Mouse (Mus musculus) midbrain, embryonic 15.5 days (tissue): ENCODE data around the gene Kcng4. TPM values are rescaled to one million over a fixed set of nuclear protein-coding genes. Genes with fewer than 3 reads are reported as not detected.

Experiments
- ATAC-seq: fragments of 200-750 bp; cut with Nextera tagmentation; replicated peaks from 2 replicates; pipeline ENCODE4 v1.8.0; 2017; ENCODE audit warnings: moderate TSS enrichment
- H3K27ac ChIP-seq: fragments of 300-500 bp; sonication (generic); 2 replicates; pipeline ENCODE4 v1.5.1; 2015; ENCODE audit warnings: mild to moderate bottlenecking, inconsistent platforms
- H3K27me3 ChIP-seq: fragments of 300-500 bp; sonication (generic); replicated peaks from 2 replicates; pipeline ENCODE4 v1.6.1; 2015; ENCODE audit warnings: inconsistent platforms
- H3K36me3 ChIP-seq: fragments of 300-500 bp; sonication (generic); replicated peaks from 2 replicates; pipeline ENCODE4 v1.6.1; 2015; ENCODE audit warnings: inconsistent platforms
- H3K4me1 ChIP-seq: fragments of 300-500 bp; sonication (generic); 2 replicates; pipeline ENCODE4 v1.6.1; 2015; ENCODE audit warnings: inconsistent platforms
- H3K4me2 ChIP-seq: fragments of 300-500 bp; sonication (generic); 2 replicates; pipeline ENCODE4 v1.6.1; 2015; ENCODE audit warnings: inconsistent platforms, mild to moderate bottlenecking, moderate library complexity
- H3K4me3 ChIP-seq: fragments of 300-500 bp; sonication (generic); 2 replicates; pipeline ENCODE4 v1.5.1; 2015; ENCODE audit warnings: mild to moderate bottlenecking, inconsistent platforms
- H3K9ac ChIP-seq: fragments of 300-500 bp; sonication (generic); 2 replicates; pipeline ENCODE4 v1.6.1; 2015; ENCODE audit warnings: mild to moderate bottlenecking, inconsistent platforms
- H3K9me3 ChIP-seq: fragments of 300-500 bp; sonication (generic); 2 replicates; pipeline ENCODE4 v1.6.1; 2016; ENCODE audit warnings: inconsistent platforms
- WGBS: fragments of 180-500 bp; shearing (Covaris S2); methylation state at CpG from one replicate; pipeline ENCODE4 v1.1.7; 2015; ENCODE audit warnings: mixed read lengths; 5-methylcytosine and 5-hydroxymethylcytosine counted together
- polyA plus RNA-seq: library from polyadenylated mRNA; unstranded; fragments of >200 nt; fragmentation: Nextera tagmentation; extraction: Ambion mirVana; gene quantifications from 2 replicates; pipeline ENCODE4 v1.2.1, GENCODE M21; 2015

The Kcng4 gene
- polyA plus RNA-seq: 0.14 and 0.33 TPM in 2 replicates

- no peak within 1 kb of the TSS for H3K4me3 ChIP-seq
- no peaks in the 10 kb centered on the region for H3K36me3 ChIP-seq
- no peak within 1 kb of the TSS for H3K4me2 ChIP-seq
- H3K4me1 ChIP-seq: peaks cover 14% of the 10 kb centered on the region
- peak within 1 kb of the TSS; percentile 16; the same call in 1 of the 2 replicates for H3K9ac ChIP-seq
- ATAC-seq: no peak
- H3K9me3 ChIP-seq: no peaks in the 10 kb centered on the region
- H3K27me3 ChIP-seq: 0 out of 2 replicates have a peak, but pooled peaks cover 12% of the 10 kb centered on the region
- no peak within 1 kb of the TSS for H3K27ac ChIP-seq
- WGBS: 25% methylated on average over 6 of the region's 6 CpGs
These were observed at the start of gene Kcng4 for GRCm38 (mm10) chr8:119635378-119635777. Gene Kcng4, minus strand, starts transcription at chr8:119635680.

GRCm38 (mm10) chr8:119679184-119679583 lies 43.7 kb upstream of the Kcng4 start:
- Histone ChIP-seq H3K9me3 (no peaks in the 10 kb centered on the region), H3K27ac (no peak overlapping the region), H3K36me3 (no peaks in the 10 kb centered on the region), H3K4me3 (no peak overlapping the region), H3K9ac (no peak overlapping the region), H3K27me3 (no peaks in the 10 kb centered on the region), H3K4me1 (peaks cover 5% of the 10 kb centered on the region), H3K4me2 (no peak overlapping the region)
- no peak for ATAC-seq
- 71% methylated on average over 14 of the region's 14 CpGs for WGBS

- no peak for ATAC-seq
- WGBS: 13% methylated on average over 18 of the region's 18 CpGs
- Histone ChIP-seq H3K9me3 (no peaks in the 10 kb centered on the region), H3K27ac (no peak overlapping the region), H3K36me3 (no peaks in the 10 kb centered on the region), H3K9ac (no peak overlapping the region), H3K4me3 (no peak overlapping the region), H3K4me2 (peak overlapping the region; percentile 8; the same call in 1 of the 2 replicates), H3K4me1 (peaks cover 5% of the 10 kb centered on the region), H3K27me3 (no peaks in the 10 kb centered on the region)
These were observed 42.8 kb upstream of the Kcng4 start for GRCm38 (mm10) chr8:119678138-119678843.

DNA sequence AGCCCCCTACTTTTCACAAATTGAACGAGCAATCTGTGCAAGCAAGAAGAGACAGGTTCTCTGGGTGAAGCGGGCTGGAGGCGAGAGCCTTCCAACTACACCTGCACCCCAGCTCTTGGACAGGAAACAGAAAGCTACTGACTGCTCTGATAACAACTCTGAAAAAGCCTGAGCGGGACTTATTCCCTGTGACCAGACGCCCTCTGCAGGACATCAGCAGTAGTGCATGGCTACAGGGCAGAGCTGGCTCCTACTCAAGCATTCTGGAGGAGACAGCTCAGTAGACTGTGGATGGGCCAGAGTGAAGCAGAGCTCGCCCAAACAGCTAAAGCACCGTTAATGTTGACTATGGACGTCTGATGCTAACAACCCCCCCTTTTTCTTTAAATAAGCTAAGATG lies 40.9 kb upstream of the Kcng4 start:
- Histone ChIP-seq H3K27ac (no peak overlapping the region), H3K9me3 (no peaks in the 10 kb centered on the region), H3K36me3 (no peaks in the 10 kb centered on the region), H3K4me2 (no peak overlapping the region), H3K4me3 (no peak overlapping the region), H3K4me1 (peaks cover 5% of the 10 kb centered on the region), H3K27me3 (no peaks in the 10 kb centered on the region), H3K9ac (no peak overlapping the region)
- 29% methylated on average over 8 of the region's 8 CpGs for WGBS
- no peak for ATAC-seq

DNA sequence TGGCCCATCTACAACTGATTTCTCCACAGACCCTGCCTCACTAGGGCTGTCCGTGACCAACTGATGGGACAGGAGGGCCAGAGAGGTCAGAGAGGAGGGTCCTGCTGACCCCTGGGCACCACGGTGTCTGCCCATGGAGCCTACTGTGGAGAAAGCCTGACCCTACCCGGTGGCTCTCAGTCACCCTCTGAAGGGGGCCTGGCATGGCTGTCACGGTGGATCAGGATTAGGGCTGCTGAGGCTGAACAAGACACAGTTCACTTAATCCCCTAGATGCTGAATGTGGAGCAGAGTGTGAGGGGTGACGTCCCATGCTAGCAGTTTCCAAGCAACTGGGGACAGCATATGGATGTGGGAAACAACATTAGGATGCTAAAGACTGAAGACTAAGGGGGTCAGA lies 40.0 kb upstream of the Kcng4 start:
- Histone ChIP-seq H3K27me3 (no peaks in the 10 kb centered on the region), H3K4me3 (no peak overlapping the region), H3K4me1 (peaks cover 8% of the 10 kb centered on the region), H3K9ac (no peak overlapping the region), H3K9me3 (no peaks in the 10 kb centered on the region), H3K36me3 (no peaks in the 10 kb centered on the region), H3K27ac (no peak overlapping the region), H3K4me2 (no peak overlapping the region)
- 32% methylated on average over 5 of the region's 5 CpGs for WGBS
- ATAC-seq: peak; percentile 71

DNA sequence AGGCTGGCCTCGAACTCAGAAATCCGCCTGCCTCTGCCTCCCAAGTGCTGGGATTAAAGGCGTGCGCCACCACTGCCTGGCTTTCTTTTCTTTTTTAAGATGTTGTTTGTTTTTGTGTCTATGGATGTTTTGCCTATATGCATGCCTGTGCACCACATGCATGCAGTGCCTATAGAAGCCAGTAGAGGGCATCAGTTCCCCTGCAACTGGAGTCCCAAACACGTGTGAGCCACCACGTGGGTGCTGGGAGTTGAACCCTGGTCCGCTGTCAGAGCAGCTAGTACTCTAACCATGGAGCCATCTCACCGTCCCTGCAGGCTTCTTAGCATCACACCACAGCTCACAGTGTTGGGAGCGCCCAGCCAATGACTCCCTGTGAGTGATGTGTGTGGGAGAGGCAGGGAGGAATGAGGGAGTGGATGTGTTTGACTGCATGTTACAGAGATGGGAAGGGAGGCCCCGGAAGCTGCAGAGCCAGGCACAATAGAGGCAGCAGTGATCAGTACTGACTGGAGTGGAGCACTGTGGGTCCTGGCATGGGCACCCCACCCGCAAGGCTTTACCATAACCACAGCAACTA lies 38.6 kb upstream of the Kcng4 start:
- WGBS: 83% methylated on average over 11 of the region's 11 CpGs
- no peaks in the 10 kb centered on the region for H3K36me3 ChIP-seq
- no peaks in the 10 kb centered on the region for H3K27me3 ChIP-seq

DNA sequence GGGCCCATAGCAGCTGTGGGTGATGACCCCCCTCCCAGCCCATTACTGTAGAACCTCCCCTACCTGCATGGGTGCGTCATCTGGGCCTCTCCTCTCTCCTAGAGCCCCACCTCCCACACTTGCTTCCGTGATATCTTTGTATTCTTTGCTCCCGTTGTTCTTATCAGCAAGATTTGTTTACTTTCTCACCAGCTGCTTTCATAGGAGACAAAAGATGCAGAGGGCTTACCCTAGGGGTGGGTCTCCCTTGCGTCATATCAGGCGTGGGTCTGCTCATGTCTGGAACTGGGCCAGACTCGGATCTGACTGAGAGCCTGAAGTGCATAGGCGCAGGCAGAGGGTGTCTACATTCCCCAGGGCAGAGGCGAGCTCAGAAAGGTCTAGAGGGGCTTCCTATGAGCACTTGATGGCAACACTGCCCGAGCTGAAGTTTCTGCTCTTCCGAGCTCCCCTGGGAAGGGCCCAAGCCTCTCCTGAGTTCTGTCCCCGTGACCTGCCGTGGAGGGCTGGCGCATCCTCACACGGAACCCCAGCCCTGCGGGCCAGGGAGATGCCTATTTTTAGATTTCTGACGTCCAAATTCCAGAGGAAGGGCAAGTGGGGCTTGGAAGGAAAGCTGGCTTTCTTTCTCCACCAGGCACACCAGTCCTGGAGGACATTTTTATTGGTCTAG lies 35.1 kb upstream of the Kcng4 start:
- Histone ChIP-seq H3K27ac (no peak overlapping the region), H3K4me1 (peaks cover 9% of the 10 kb centered on the region), H3K36me3 (no peaks in the 10 kb centered on the region), H3K4me3 (no peak overlapping the region), H3K9ac (no peak overlapping the region), H3K4me2 (no peak overlapping the region), H3K9me3 (no peaks in the 10 kb centered on the region), H3K27me3 (no peaks in the 10 kb centered on the region)
- WGBS: 58% methylated on average over 16 of the region's 16 CpGs
- no peak for ATAC-seq

More for the DNA sequence above, 38.6 kb upstream of the Kcng4 start:
- Histone ChIP-seq H3K4me3 (no peak overlapping the region), H3K4me1 (peaks cover 8% of the 10 kb centered on the region), H3K9ac (no peak overlapping the region), H3K9me3 (no peaks in the 10 kb centered on the region), H3K4me2 (no peak overlapping the region), H3K27ac (no peak overlapping the region)
- no peak for ATAC-seq

GRCm38 (mm10) chr8:119669284-119669683 lies 33.8 kb upstream of the Kcng4 start:
- peaks cover 6% of the 10 kb centered on the region; the same call in 1 of the 2 replicates for H3K4me1 ChIP-seq
- H3K4me2 ChIP-seq: no peak overlapping the region
- WGBS: 61% methylated on average over 12 of the region's 12 CpGs
- H3K27me3 ChIP-seq: no peaks in the 10 kb centered on the region
- H3K4me3 ChIP-seq: no peak overlapping the region
- no peak for ATAC-seq
- H3K9ac ChIP-seq: no peak overlapping the region
- no peak overlapping the region for H3K27ac ChIP-seq
- no peaks in the 10 kb centered on the region for H3K9me3 ChIP-seq
- no peaks in the 10 kb centered on the region for H3K36me3 ChIP-seq

DNA sequence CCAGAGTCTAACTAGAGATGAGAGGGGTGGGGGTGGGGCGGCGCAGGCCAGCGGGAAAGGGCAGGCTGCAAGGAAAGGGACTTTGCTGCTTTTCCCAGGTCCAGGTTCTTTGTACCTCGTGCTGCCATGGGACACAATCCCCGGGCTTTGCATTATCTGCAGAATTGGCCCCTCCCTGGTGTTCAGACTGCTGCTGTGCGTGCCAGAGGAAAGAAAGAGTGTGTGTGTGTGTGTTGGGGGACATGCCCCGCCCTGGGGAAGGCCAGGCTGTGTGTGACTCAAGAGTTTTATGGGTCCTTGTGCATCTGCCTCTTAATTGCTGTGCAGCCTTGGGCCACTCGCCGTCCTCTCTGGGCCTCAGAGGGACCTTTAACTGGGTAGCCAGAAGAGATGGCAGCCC lies 33.0 kb upstream of the Kcng4 start:
- H3K9me3 ChIP-seq: no peaks in the 10 kb centered on the region
- WGBS: 52% methylated on average over 9 of the region's 9 CpGs
- ATAC-seq: no peak
- no peak overlapping the region for H3K4me3 ChIP-seq
- H3K36me3 ChIP-seq: no peaks in the 10 kb centered on the region
- no peaks in the 10 kb centered on the region for H3K27me3 ChIP-seq
- peaks cover 6% of the 10 kb centered on the region; the same call in 1 of the 2 replicates for H3K4me1 ChIP-seq
- H3K9ac ChIP-seq: no peak overlapping the region
- no peak overlapping the region for H3K27ac ChIP-seq
- no peak overlapping the region for H3K4me2 ChIP-seq

- Histone ChIP-seq H3K27me3 (no peaks in the 10 kb centered on the region), H3K4me1 (peaks cover 6% of the 10 kb centered on the region; the same call in 1 of the 2 replicates), H3K36me3 (no peaks in the 10 kb centered on the region), H3K4me2 (no peak within 1 kb of the TSS), H3K27ac (no peak within 1 kb of the TSS), H3K4me3 (no peak within 1 kb of the TSS), H3K9ac (no peak within 1 kb of the TSS), H3K9me3 (no peaks in the 10 kb centered on the region)
- WGBS: 19% methylated on average over 14 of the region's 14 CpGs
- ATAC-seq: no peak
These were observed 30.9 kb upstream of the Kcng4 start, which contains the start of gene Wfdc1 for GRCm38 (mm10) chr8:119666219-119666951. Gene Wfdc1, plus strand, starts transcription at chr8:119666365.

DNA sequence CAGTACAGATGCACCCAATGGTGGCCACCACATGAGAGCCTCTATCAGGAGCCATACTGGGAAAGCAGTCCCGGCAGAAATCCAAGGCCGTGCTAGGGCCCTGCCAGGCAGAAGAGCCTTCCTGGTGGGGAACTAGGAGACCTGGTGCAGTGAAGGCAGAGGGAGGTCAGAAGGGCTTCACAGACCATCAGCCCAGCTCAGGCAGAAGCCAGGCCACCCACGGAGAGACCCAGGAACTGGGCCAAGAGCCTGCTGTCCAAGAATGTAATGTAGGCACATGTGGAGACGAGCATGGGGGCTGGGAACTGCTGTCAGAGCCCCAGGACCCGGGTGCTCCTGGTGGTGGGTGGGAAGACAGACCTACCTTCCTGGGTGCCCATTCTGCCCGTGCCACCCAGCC lies 29.8 kb upstream of the Kcng4 start:
- Histone ChIP-seq H3K4me2 (no peak overlapping the region), H3K4me1 (peaks cover 8% of the 10 kb centered on the region), H3K27ac (no peak overlapping the region), H3K36me3 (no peaks in the 10 kb centered on the region), H3K9ac (no peak overlapping the region), H3K4me3 (no peak overlapping the region), H3K9me3 (no peaks in the 10 kb centered on the region), H3K27me3 (no peaks in the 10 kb centered on the region)
- no peak for ATAC-seq
- WGBS: 75% methylated on average over 6 of the region's 6 CpGs

DNA sequence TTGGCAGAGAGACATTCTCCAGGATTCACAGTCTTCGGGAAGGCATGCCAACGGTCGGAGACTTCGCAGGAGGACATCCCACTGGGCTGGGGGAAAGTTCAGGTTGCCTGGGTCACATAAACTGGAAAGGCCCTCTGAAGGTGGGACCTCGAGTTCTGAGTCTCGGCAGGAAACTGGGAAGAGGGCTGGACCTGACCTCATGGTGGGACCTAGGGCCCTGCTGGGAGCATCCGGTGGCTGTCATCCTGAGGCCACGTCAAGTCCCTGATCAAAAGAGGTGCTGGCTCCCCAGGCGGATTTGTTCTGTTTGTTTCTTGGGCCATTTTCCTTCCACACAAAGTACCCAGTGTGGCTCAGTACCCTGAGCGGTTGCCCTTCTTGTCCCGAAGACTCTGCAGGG lies 28.0 kb upstream of the Kcng4 start:
- Histone ChIP-seq H3K4me1 (peaks cover 8% of the 10 kb centered on the region), H3K36me3 (no peaks in the 10 kb centered on the region), H3K9ac (no peak overlapping the region), H3K4me2 (no peak overlapping the region), H3K27ac (no peak overlapping the region), H3K4me3 (no peak overlapping the region), H3K9me3 (no peaks in the 10 kb centered on the region), H3K27me3 (no peaks in the 10 kb centered on the region)
- 57% methylated on average over 11 of the region's 11 CpGs for whole genome bisulfite sequencing
- no peak for ATAC-seq
